Mouse (Mus musculus) granulocyte monocyte progenitor cell, adult 5-6 weeks (primary cell): ENCODE results near the gene Tmeff2. TPM values are rescaled to one million over a fixed set of nuclear protein-coding genes. Genes with fewer than 3 reads are reported as not detected.

ENCODE experiments used
- ATAC-seq: replicated peaks from 2 replicates; pipeline ENCODE4 v1.8.0; 2016; ENCODE audit warnings: mild to moderate bottlenecking, moderate TSS enrichment, inconsistent platforms; ENCODE audit not compliant: poor library complexity, severe bottlenecking
- total RNA-seq, 2 experiments: library from RNA; stranded (forward) in 1 of 2; stranded (reverse) in 1 of 2; fragments of 200-712, 200-1000 nt in 1 of 2; fragments of >200 nt in 1 of 2; fragmentation: Nextera tagmentation in 1 of 2; gene quantifications; 2 replicates each; pipeline ENCODE4 v1.2.3; 2014 to 2017

Gene Tmeff2
- total RNA-seq, 2 experiments from 2014 or later: not detected

DNA sequence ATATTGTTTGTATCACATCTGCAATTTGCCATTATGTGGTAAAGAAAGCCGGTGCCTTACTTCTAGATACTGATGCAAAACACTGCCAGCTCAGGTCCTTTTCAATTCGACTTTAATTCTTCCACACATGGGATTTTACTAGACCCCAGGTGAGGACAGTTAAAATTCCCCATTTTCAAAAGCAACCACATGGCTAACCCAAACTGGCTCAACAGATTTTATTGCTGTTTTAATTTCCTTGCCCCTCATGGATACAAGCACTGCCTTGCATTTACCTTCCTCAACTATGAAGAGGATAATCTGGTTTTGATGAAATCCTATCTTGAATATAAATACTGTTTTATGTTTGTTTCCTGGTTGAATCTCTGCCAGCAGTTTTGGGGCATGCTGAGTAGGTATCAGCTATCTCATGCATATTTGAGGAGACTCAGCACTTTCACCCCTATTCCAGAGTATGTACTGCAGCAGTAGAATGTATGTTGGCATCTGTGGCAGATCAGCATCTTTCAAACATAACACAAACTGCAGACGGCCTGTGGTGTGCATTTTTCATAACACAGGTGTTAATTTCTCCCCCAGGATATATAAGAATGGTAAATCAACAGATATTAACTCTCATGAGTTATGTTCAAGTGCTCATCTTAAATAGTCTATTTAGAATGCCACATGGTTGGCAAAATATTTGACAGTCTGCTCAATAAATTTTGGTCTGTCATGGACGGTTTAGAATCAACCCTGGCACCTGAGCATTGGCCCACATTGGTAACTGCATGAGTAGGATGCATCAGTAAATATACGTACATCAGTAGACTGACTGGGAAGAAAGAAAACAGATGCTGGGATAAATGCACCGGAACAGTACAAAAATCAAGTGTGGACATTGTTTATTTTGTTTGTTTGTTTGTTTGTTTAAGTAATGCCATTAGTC lies 72.3 kb downstream of the Tmeff2 start:
- no peak for ATAC-seq

DNA sequence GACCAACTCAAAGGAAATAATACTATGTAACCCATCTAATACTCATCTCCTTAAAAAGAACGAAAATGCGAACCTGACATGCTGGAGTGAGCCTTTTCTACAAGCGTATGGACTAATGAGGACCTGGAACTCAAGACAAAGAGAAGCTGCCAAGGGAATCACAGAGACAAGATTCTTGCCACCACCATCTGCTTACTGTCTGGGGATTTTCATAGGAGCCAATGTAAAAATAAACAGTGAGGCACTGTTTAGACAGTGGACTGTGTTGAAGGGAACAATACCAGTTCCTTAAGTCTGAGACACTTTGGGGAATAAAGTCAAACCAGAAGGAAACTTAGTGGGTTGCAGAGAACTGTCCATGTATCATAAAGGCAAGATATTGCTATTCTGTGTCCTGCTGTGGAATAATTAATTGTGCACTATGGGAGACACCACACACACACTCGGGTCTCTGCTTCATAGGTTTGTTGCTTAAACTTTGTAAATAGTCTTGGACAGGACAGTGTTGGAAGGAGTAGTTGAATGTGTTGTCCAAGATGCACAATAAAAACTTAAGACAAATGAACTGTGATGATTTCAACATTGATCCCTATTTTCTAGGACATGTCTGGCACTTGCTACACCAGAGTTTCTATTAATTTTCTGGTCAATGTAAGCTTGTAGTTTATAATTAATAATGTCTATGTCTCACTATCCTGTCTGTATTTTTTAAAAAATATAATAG lies 79.1 kb downstream of the Tmeff2 start:
- no peak for ATAC-seq

DNA sequence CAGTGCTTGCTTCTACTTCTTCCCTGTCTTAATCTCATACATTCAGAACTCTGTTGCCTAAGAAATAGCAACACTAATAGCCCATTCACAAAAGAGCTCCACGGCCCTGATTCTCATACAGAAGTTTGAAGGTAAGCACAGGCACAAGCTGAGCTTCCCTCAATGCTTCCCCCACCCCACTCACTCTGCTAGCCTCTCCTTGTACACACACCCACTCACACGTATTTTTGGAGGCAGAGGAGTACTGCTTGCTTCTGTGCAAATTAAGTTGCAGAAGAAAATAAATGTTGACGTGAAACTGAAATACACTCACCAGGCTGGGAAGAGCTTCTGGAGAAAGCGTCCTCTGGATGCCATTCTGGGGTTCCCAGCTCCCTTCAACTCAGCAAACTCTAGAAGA lies 80.1 kb downstream of the Tmeff2 start:
- ATAC-seq: no peak

DNA sequence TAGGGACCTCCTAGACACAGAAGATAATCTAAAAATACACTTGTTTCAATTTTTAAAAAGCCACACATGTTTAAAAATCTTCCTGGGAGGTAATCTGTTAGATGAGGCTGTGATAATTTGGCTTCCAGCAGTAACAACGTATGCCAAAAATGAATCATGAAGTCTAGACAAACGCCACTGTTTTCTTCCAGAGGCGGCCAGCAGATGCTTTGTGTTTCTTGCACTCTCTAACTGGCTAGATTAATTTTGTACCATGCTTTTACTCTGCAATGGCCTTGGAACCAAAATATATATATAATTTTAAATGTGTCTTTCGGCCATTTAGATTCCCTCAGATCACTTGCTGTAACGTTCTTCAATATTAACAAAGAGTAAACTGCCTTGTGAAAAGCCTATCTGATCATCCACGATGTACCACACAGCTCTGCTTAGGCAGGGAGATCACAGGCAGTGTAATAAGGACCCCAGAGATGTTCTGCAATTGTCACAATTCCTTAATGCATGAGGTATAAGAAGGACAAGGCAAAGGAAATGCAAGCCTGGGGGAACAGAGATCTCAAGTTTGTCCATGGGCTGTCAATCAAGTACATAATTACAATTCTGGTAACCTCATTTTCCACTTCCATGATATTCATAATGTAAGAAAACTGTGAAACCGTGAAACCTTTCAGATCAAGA lies 80.8 kb downstream of the Tmeff2 start:
- ATAC-seq: no peak

DNA sequence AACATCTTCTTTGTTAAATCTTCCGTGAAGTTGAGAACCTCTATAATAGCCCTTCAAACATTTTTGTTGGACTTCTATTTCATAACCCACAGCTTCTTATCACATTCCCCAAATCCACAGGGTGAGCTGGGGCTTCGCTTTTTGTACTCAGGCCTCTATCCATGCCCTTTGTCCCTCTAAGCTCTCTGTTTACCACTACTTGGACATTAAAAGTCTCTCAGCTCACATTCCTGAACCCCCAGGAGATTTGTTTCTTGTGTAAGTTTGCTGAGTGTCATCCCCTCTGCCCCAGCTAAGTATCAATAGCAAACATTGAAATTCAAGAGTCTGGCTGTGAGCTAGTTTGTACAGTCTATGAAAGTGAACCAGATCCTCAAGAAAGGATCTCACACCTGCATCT lies 90.2 kb downstream of the Tmeff2 start:
- ATAC-seq: no peak

DNA sequence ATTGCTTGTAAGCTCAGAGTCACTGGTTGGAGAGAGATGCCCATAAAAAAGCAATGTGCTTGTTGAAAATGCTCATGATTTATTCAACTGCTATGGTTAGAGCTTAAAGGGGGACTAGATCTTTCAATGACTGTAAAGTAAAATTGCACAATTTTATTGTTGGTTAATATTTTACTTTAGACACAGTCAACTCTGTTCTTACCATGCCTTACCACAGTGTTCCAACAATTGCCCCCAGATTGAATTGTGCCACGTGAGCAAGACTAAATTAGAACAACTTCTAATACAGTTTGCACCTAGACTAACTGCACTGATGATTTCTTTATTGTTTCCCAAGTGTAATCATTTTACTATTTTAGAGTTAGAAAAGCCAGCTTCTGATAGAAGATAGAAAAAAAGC lies 94.1 kb downstream of the Tmeff2 start:
- ATAC-seq: no peak

DNA sequence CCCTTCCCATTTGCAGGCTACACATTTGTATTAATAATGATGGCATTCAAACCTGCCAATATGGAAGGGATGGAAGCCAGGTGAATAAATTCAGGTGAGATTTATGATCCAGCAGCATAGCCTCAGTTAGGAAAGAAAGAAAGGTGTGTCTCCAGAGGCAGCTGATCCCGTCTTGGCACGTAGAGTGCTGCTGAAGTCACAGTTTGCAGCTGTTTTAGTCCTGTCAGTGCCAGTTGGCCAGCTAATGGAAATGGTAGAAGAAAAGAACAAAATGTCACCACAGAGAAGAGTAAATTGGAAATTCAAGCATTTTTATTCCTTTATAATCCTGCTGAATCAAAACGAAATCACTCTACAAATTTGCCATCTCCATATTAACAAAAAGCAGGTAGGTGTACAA lies 99.3 kb downstream of the Tmeff2 start:
- no peak for ATAC-seq

DNA sequence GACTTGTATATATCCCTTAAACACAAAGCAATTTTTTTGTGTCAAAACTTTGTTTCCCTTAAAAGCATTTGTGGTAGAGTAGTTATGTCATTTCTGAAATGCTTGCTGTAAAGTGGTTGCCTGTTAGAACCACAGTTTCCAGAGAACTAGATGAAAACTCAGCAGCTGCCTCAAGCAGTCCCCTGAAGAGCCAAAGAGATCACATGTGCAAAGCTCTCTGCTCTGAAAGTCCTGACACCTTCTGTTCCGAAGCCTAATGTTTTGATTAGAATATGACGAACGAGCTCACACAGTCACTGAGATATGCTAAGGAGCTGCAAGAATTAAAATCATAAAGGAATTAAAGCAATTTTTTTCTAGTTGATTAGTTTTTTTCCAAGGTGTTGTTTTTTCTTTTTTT lies 107.9 kb downstream of the Tmeff2 start:
- ATAC-seq: no peak

DNA sequence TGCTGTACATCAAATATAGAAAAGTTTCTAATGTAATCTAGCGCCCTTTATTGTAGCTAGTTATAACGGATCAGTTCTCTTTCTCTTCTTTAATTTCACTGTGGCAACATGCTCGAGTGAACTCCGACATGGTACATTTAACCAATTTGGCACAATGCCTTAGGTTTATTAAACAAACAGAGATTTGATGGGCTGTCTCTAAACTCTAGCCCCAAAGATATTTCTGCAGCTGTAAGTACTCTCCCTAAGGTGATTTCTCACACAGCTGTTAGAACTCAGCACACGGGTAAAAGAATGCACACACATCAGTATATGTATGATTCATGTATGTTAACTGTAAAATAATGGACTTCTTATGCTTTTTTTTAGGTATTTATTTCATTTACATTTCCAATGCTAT lies 139.8 kb downstream of the Tmeff2 start:
- ATAC-seq: no peak

DNA sequence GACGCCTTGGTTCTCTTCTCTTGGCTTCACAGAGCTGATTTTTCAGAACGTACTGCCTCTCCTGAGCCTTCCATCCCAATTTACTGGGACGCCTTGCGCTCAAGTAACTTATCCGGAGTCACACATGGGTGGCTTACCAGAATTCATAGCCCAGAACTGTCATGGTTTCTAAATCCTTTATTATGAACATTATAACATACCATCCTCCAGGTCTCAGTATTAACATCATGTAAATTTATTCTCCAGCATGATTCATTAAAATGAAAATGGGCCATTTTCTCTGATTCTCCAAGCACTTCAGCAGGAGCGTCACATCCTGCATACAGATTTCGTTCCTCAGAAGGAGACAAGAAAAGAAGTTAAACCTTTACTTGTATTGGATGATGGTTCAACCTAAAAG lies 144.4 kb downstream of the Tmeff2 start:
- no peak for ATAC-seq

DNA sequence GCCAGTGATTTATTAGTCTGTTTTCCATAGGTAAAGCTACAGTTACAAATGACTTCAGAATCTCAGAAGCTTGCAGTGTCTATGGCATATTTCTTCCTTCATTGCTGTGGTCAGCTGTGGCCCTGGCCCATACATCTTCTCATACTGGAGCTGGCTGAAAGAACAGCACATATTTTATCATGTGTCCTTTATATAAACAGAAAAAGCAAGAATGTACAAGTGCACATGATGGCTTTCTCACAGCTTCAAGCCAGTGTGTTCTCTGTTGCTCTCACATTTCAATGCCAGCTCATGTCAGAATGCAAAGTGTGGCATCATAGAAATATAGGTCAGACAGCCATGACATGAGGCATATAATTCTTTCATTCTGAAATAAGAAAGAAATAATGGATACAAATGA lies 164.1 kb downstream of the Tmeff2 start:
- no peak for ATAC-seq

DNA sequence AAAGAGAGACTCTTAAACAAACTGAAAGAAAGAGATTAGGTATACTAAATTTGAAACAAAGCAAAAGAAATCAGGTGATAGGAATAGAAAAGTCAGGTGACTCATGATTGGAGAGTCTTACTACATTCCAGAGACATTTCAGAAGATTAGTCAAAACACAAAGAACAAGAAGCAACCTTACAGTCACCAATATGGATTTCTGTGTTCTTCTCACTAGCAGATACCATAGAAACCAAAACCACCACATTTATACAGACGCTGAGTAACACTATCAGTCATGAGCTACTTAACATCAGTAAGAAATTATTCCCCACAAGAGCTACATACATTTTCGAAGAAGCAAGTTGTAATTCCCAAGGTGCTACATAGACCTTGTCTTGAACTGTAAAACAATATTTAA lies 165.2 kb downstream of the Tmeff2 start:
- no peak for ATAC-seq

DNA sequence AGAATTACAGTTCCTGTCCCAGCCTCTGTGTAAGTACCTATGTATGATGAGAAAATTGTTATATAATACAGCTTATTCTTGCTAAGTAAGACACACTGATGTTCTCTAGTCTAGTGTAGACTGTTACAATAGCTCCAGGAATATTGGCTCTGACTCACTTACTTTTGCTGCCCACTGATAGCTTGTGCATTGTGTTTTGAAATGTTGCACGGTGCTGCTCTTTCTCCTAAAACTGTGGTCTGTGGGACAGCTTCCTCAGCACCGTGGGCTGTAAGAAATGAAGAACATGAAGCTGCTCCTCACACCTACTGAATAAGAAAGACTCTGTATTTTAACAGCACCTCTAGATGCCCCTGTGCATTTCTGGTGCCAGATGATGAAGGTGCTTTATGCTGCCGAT lies 168.4 kb downstream of the Tmeff2 start:
- ATAC-seq: no peak

DNA sequence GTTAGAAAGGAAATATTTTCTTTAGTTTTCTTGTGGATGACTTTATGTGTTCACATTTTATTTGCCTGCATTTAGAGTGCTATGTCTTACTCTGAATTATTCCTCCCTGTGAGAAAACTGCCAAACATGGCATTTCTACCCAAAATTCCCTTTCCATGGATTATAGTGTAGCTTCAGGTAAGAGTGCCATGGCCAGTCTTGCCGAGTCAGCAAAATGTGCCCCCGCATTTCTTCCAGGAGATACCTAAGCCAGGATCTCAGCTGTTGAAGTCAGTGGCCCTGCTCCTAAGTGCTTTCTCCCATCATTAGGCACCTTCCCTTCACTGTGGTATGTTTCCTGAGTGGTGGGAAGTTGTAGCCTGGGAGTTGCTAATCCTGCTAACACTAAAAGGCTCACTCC lies 168.8 kb downstream of the Tmeff2 start:
- ATAC-seq: no peak

DNA sequence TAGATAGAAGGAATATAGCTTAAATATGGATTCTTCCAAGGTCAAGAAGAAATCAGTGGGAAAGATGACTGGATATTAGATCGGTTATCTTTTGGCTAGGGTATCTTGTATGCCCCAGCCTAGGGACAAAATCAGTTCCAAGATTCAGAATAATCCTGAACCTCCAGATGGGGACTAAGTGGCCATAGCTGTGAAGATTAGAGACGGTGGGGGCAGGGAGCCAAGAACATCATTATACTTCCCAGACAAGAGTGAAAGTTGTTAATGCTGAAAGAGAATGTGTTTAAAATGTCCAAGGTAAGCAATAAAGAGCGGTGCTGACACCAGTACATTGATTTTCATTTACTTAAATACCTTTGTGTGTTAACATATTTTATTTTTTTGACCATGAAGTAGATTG lies 173.6 kb downstream of the Tmeff2 start:
- no peak for ATAC-seq

DNA sequence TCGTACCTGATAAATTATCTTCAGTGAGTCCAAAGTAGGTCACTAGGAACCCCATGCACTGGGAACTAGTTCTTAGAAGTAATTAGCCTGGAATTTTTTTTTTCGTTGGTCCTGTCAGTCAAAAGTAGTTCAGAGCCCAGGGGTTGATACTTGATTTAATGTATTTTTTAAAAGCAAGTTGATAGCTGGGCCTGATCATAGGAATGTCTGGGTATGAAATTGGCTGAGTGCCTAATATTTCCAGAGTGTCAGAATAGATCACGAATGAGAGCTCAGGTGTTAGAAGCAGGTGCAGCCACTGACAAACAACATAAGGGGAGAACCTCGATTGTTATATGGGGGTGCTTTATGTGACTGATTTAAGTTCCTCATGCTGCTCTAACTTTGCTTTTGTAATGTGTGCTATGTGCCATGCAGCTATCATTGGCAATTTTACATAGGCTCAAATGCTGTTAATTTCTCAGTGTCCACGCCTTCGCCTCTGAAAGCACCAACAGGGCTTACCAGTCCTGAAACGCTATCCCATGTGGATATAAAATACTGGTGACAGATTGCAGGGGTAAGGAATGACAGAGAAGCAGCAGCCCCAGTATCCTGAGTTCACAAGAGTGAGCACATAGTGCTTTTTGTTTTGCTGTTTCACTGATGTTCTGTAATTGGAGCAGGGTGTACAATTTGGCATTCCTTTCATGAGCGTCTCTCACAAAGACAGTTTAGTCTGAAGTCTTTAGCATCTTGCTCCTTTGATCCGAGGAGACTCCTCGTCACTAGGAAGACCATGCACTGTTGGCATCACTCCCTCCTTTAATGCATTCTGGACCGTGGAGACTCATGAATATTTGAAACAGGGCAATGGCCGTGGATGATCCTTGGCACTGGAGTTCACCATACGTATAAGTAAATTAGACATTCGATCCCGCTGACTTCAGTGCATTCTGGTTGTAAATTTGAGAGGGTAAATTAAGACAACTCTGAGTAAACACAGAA lies 175.6 kb downstream of the Tmeff2 start:
- ATAC-seq: no peak

DNA sequence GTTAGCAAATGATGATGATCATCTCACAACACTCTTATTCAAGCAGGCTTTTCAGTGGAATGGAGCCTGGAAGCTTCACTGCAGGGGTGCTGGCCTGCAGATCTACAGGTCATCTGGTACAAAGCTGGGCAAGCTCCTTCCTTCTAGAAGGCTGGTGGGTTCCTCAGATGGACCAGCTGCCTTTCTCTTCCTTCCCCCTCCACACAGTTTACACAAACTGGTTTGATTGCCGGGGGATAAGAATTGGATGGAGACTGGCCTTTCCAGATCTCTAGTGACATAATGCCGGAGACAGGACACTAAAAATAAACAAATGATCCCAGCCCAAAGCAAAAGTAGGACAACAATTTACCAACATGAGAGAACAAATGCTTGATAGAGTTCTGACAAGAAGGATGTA lies 188.5 kb downstream of the Tmeff2 start:
- no peak for ATAC-seq

DNA sequence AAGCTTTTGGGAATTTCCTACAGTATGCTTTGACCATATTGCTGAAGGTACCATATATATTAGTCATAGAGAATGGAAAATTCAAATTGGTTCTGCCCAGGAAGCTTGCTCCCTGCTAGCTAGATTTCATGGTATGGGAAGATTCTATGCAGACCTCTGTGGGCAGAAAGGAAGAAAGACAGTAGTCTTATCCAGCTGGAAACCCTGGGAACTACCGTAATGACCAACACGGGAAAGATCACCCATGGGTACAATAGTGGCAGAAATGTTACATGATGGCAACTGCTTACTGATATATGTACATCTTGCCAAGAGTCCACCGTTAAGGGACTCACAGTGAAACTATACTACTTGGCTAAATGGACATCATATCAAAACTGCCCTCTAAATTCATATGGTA lies 189.4 kb downstream of the Tmeff2 start:
- ATAC-seq: no peak

DNA sequence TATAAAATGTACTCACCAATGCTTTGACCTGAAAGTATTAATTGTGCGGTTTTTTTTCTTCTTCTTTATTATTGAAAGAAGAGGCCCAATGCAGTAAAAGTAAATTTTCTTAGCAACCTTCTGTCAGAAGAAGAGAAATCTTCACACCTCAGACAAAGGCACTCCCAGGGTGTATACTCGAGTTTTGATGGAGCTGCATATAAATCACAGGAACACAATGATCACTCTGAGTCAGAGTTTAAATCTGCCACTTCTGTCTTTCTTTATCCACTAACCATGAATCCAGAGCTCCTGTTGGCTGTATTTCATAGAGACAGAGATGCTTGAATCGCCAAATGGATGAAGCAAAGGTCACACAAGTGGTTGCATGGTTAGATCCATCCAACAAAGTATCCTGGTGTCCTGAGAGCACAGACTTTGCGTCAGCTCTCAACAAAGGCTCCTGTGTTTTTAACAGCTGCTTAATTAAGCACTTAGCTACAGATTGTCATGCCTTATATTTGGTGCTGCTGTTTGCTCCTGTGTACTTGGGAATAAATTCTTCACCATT lies 189.8 kb downstream of the Tmeff2 start:
- no peak for ATAC-seq

DNA sequence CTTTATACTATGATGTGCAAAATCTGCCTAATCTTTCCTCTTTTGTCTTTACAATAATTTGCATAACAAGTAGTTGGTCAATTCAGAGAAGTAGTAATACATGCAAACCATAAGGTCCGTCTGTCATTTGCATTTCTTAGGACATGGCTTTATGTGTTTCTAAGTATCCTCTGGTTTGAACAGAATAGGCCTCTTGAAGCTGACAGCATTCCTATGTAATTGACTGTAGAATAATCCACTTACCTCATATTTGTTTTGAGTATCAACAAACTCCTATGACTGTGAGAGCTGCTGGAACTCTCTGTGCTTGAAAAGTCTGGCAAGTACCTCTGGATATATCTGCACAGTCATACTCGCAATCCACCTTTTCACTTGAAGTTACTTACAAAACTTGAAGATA lies 194.3 kb downstream of the Tmeff2 start:
- ATAC-seq: no peak
